Mouse (Mus musculus) kidney, adult 2 months (tissue): ENCODE results near the gene Apon.

ENCODE experiments used
- CTCF ChIP-seq: fragments of 200-500 bp; conservative IDR thresholded peaks from 2 replicates; pipeline ENCODE4 v1.5.1; 2011; ENCODE audit warnings: low read depth, mild to moderate bottlenecking, control low read depth, low read length, moderate library complexity, mixed read lengths; ENCODE audit not compliant: insufficient read depth, insufficient read length
- POLR2A ChIP-seq: fragments of 200-500 bp; IDR thresholded peaks from one replicate; pipeline ENCODE4 v1.6.1; 2011; ENCODE audit warnings: low read depth, low read length, control low read depth

- TF ChIP-seq POLR2A (no peak), CTCF (no peak)
These were observed 6.7 kb upstream of the Apon start for GRCm38 (mm10) chr10:128247020-128247732.
